Comparison of ENCODE assay signal across 24 mouse cellular contexts in the genomic region with DNA sequence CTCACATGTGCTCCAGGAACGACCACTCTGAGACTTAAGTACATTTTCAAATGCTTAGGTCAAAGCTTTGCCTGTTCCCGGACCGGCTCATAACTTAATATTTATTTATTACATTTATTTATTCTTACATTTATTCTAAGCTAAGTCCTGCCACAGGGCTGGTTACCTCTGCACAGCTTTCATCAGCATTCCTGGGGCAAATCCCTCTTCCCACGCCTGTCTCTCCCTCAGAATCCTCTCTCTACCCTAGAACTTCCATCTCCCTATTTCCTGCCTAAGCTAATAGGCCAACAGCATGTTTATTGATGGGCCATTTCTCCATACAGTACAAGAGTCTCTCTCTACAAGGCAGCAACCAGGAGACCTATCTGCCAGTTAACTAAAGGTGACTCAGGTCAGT. TPM values are rescaled to one million over a fixed set of nuclear protein-coding genes. Genes with fewer than 3 reads are reported as not detected.
"Had no signal": no experiment of that assay in that cellular context is flagged by ENCODE, and none has a peak within 500 bp of the region (broad histone marks: within the 10 kb centered on the region; RNA-seq: fewer than 3 reads in every experiment).

No protein-coding gene starts in this region.

- H3K27ac ChIP-seq: liver, embryonic 15.5 days; lung, embryonic 15.5 days; macrophage; midbrain, embryonic 12.5 days; neural tube, embryonic 12.5 days; stomach, embryonic 15.5 days; stomach, postnatal 0 days had no signal

- H3K36me3 ChIP-seq: liver, embryonic 15.5 days; lung, embryonic 15.5 days; midbrain, embryonic 12.5 days; neural tube, embryonic 12.5 days; stomach, embryonic 15.5 days had no signal

- H3K9me3 ChIP-seq: liver, embryonic 15.5 days; lung, embryonic 15.5 days; midbrain, embryonic 12.5 days; neural tube, embryonic 12.5 days; stomach, embryonic 15.5 days had no signal

- H3K4me1 ChIP-seq: liver, embryonic 15.5 days; lung, embryonic 15.5 days; midbrain, embryonic 12.5 days; neural tube, embryonic 12.5 days; stomach, embryonic 15.5 days had no signal

- H3K4me3 ChIP-seq: liver, embryonic 15.5 days; lung, embryonic 15.5 days; megakaryocyte, embryonic 14.5 days; midbrain, embryonic 12.5 days; neural tube, embryonic 12.5 days; stomach, embryonic 15.5 days had no signal

- ATAC-seq: liver, postnatal 0 days; lung, postnatal 0 days; midbrain, embryonic 16.5 days had no signal

- H3K4me2 ChIP-seq: liver, embryonic 15.5 days; lung, embryonic 15.5 days; midbrain, embryonic 12.5 days; neural tube, embryonic 12.5 days; stomach, embryonic 15.5 days had no signal

- H3K9ac ChIP-seq: liver, embryonic 15.5 days; liver, postnatal 0 days; lung, embryonic 15.5 days; midbrain, embryonic 12.5 days; neural tube, embryonic 12.5 days; stomach, embryonic 15.5 days had no signal

- DNase-seq: liver, postnatal 0 days; lung, adult 2 months; lung, postnatal 14 days; lung, postnatal 36 days; midbrain, embryonic 14.5 days; right cerebral cortex, postnatal 14 days; thymus, adult 2 months had no signal

RNA-seq across cellular contexts. Expression of a gene that starts 1.4 kb away (rescaled TPM):
- total RNA-seq: megakaryocyte progenitor cell, adult 5-6 weeks; monocyte, adult 5-6 weeks; neutrophil, adult 5-6 weeks had no signal
- polyA plus RNA-seq: lung, adult 2 months; lung, embryonic 15.5 days; lung, postnatal 0 days; macrophage; midbrain, embryonic 12.5 days; midbrain, embryonic 14.5 days; spleen, adult 2 months; testis, adult 2 months had no signal

RNA-seq across cellular contexts. Expression of a gene that starts 15.8 kb away (rescaled TPM):
- total RNA-seq: megakaryocyte progenitor cell, adult 5-6 weeks; monocyte, adult 5-6 weeks; neutrophil, adult 5-6 weeks had no signal
- polyA plus RNA-seq: lung, adult 2 months; lung, postnatal 0 days; macrophage; spleen, adult 2 months; testis, adult 2 months; thymus, adult 2 months; urinary bladder, adult 2 months had no signal

RNA-seq across cellular contexts. Expression of a gene that starts 29.0 kb away (rescaled TPM):
- total RNA-seq: megakaryocyte progenitor cell, adult 5-6 weeks; monocyte, adult 5-6 weeks; neutrophil, adult 5-6 weeks had no signal
- polyA plus RNA-seq: liver, embryonic 15.5 days; liver, postnatal 0 days; lung, adult 2 months; lung, embryonic 15.5 days; lung, postnatal 0 days; macrophage; midbrain, embryonic 12.5 days; midbrain, embryonic 14.5 days; midbrain, embryonic 16.5 days; neural tube, embryonic 12.5 days; neural tube, embryonic 14.5 days; spleen, adult 2 months; stomach, embryonic 15.5 days; stomach, postnatal 0 days; testis, adult 2 months; thymus, adult 2 months; urinary bladder, adult 2 months had no signal

RNA-seq across cellular contexts. Expression of a gene that starts 29.6 kb away (rescaled TPM):
- total RNA-seq: monocyte, adult 5-6 weeks; neutrophil, adult 5-6 weeks had no signal

RNA-seq across cellular contexts. Expression of a gene that starts 32.7 kb away (rescaled TPM):
- total RNA-seq: neutrophil, adult 5-6 weeks had no signal
